Mouse (Mus musculus): Measurements from ENCODE around the gene Thsd4.

DNA sequence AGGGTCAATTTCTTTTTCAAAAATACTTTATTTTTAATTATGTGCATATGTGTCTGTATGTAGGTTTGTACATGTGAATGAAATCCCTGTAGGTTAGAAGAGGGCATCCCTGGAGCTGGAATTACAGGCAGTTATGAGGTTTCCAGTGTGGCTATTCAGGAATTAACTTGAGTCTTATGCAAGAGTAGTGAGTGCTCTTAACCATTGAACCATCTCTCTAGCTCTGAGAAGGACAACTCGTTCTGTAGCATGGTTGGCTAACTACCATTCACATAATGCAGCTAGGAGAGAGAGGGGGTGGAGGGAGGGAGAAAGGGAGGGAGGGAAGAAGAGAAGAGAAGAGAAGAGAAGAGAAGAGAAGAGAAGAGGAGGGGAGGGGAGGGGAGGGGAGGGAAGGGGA, 444.1 kb downstream of the Thsd4 start:
- TF ChIP-seq ZNF384 (IDR thresholded peaks at IDR 0.05; ENCODE audit: low read depth, low read length) = no peak
- TF ChIP-seq CHD2 (IDR thresholded peaks at IDR 0.05; ENCODE audit: low read depth, low read length) = no peak
- TF ChIP-seq HCFC1 (IDR thresholded peaks at IDR 0.05; ENCODE audit: borderline replicate concordance, insufficient read depth, low read length) = no peak
- TF ChIP-seq ZC3H11A (IDR thresholded peaks at IDR 0.05; ENCODE audit: borderline replicate concordance, low read depth, low read length) = no peak
- TF ChIP-seq MAFK (IDR thresholded peaks at IDR 0.05; ENCODE audit: insufficient read depth, low read depth, low read length) = no peak
